Mouse (Mus musculus) testis, adult 2 months (tissue): ENCODE measurements around the gene Fli1.

Source experiments
- CTCF ChIP-seq: fragments of 200-500 bp; IDR thresholded peaks from 2 replicates; pipeline ENCODE4 v1.5.1; 2012; ENCODE audit warnings: low read depth, mild to moderate bottlenecking, inconsistent platforms, low read length, moderate library complexity; ENCODE audit not compliant: control insufficient read depth, insufficient read depth, insufficient replicate concordance
- POLR2A ChIP-seq: fragments of 200-500 bp; IDR thresholded peaks from 2 replicates; pipeline ENCODE4 v1.6.1; 2012; ENCODE audit warnings: low read depth, mild to moderate bottlenecking, inconsistent platforms, low read length, moderate library complexity; ENCODE audit not compliant: control insufficient read depth

DNA sequence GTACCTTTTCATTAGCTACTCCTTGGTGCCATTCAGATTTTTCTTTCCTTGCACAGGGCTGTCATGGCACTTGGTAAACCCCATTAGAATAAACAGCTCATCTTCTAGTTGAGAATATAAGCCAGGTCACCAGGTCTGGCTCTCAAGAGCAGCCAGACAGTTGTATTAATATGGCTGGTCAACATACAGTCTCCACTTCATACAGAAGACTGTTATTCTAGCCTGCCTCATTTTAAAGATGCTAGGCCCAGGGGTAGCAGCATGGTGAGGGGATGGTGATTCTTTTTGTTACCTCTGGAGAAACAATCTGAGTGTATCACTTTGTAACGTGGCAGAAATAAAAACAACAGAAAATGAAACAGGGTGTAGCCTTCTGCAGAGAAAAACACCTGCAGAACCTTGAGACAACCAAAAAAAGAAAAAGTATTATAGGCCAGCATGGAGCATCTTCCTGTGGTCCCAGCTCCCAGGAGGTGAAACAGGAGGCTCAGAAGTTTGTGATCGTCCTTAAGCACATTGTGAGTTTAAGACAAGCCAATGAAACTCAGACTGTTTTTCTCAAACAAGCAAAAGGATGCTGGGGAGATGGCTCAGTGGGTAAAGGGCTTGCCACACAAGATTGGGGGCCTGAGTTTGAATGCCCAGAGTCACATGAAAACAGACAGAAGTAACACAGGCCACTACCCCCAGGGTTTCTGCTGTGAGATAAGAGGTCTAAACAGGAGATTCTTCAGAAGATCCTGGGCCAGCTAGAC lies 7.3 kb downstream of the Fli1 start:
- TF ChIP-seq POLR2A (no peak), CTCF (no peak)
